Mouse (Mus musculus): ENCODE measurements around the gene Ankrd2. TPM values are rescaled to one million over a fixed set of nuclear protein-coding genes. Genes with fewer than 3 reads are reported as not detected.

Gene Ankrd2
- polyA plus RNA-seq, 1 experiment from 2014 or later: 1.9 TPM

GRCm38 (mm10) chr19:42000446-42000958 lies 35.3 kb upstream of the Ankrd2 start:
- Histone ChIP-seq H3K4me2 (replicated peaks) (no peak overlapping the region), H3K36me3 (no peaks in the 10 kb centered on the region), H3K9ac (no peak overlapping the region), H3K27ac (replicated peaks) (peak overlapping the region; percentile 86), H3K4me3 (replicated peaks) (no peak overlapping the region), H3K27me3 (no peaks in the 10 kb centered on the region), H3K4me1 (peaks cover 45% of the 10 kb centered on the region), H3K9me3 (replicated peaks) (no peaks in the 10 kb centered on the region)
- ATAC-seq (ENCODE audit: insufficient number of reproducible peaks, low FRiP score, low TSS enrichment, low read depth): peak; percentile 58
- WGBS: 12% methylated on average over 4 of the region's 4 CpGs

- H3K27me3 ChIP-seq: no peaks in the 10 kb centered on the region
- peak overlapping the region; percentile 86 for H3K27ac ChIP-seq (replicated peaks)
- H3K4me3 ChIP-seq (replicated peaks): no peak overlapping the region
- no peak overlapping the region for H3K9ac ChIP-seq
- H3K4me2 ChIP-seq (replicated peaks): no peak overlapping the region
- 83% methylated on average over 12 of the region's 12 CpGs for WGBS
- H3K9me3 ChIP-seq (replicated peaks): no peaks in the 10 kb centered on the region
- peaks cover 47% of the 10 kb centered on the region for H3K4me1 ChIP-seq
- 0 out of 2 replicates have a peak, but pooled peaks have one; percentile 11 for ATAC-seq (ENCODE audit: insufficient number of reproducible peaks, low FRiP score, low TSS enrichment, low read depth)
- no peaks in the 10 kb centered on the region for H3K36me3 ChIP-seq
Measured at GRCm38 (mm10) chr19:42001253-42001980, 34.4 kb upstream of the Ankrd2 start.

GRCm38 (mm10) chr19:42004258-42004657 lies 31.5 kb upstream of the Ankrd2 start:
- H3K4me2 ChIP-seq (replicated peaks): no peak overlapping the region
- WGBS: 79% methylated on average over 6 of the region's 6 CpGs
- no peak overlapping the region for H3K4me3 ChIP-seq (replicated peaks)
- H3K9ac ChIP-seq: no peak overlapping the region
- no peaks in the 10 kb centered on the region for H3K27me3 ChIP-seq
- H3K27ac ChIP-seq (replicated peaks): no peak overlapping the region
- H3K4me1 ChIP-seq: peaks cover 50% of the 10 kb centered on the region
- ATAC-seq (ENCODE audit: insufficient number of reproducible peaks, low FRiP score, low TSS enrichment, low read depth): no peak
- H3K9me3 ChIP-seq (replicated peaks): no peaks in the 10 kb centered on the region
- H3K36me3 ChIP-seq: no peaks in the 10 kb centered on the region

- no peak overlapping the region for H3K4me3 ChIP-seq (replicated peaks)
- WGBS: 62% methylated on average over 3 of the region's 3 CpGs
- H3K4me2 ChIP-seq (replicated peaks): no peak overlapping the region
- H3K9ac ChIP-seq: no peak overlapping the region
- H3K9me3 ChIP-seq (replicated peaks): no peaks in the 10 kb centered on the region
- no peak for ATAC-seq (ENCODE audit: insufficient number of reproducible peaks, low FRiP score, low TSS enrichment, low read depth)
- no peaks in the 10 kb centered on the region for H3K36me3 ChIP-seq
- peaks cover 41% of the 10 kb centered on the region for H3K4me1 ChIP-seq
- no peaks in the 10 kb centered on the region for H3K27me3 ChIP-seq
- no peak overlapping the region for H3K27ac ChIP-seq (replicated peaks)
Measured at GRCm38 (mm10) chr19:42005616-42006015, 30.2 kb upstream of the Ankrd2 start.

GRCm38 (mm10) chr19:42006568-42006967 lies 29.2 kb upstream of the Ankrd2 start:
- Histone ChIP-seq H3K4me3 (replicated peaks) (no peak overlapping the region), H3K36me3 (no peaks in the 10 kb centered on the region), H3K27ac (replicated peaks) (no peak overlapping the region), H3K4me1 (peaks cover 32% of the 10 kb centered on the region), H3K27me3 (no peaks in the 10 kb centered on the region), H3K9me3 (replicated peaks) (no peaks in the 10 kb centered on the region), H3K9ac (no peak overlapping the region), H3K4me2 (replicated peaks) (no peak overlapping the region)
- WGBS: 54% methylated on average over 8 of the region's 8 CpGs
- ATAC-seq (ENCODE audit: insufficient number of reproducible peaks, low FRiP score, low TSS enrichment, low read depth): no peak

GRCm38 (mm10) chr19:42008586-42008985 lies 27.2 kb upstream of the Ankrd2 start:
- no peak overlapping the region for H3K4me3 ChIP-seq (replicated peaks)
- H3K4me1 ChIP-seq: peaks cover 31% of the 10 kb centered on the region
- no peak overlapping the region for H3K9ac ChIP-seq
- H3K27ac ChIP-seq (replicated peaks): no peak overlapping the region; the same call in 1 of the 2 replicates
- no peaks in the 10 kb centered on the region for H3K27me3 ChIP-seq
- no peaks in the 10 kb centered on the region for H3K36me3 ChIP-seq
- H3K9me3 ChIP-seq (replicated peaks): no peaks in the 10 kb centered on the region
- no peak overlapping the region for H3K4me2 ChIP-seq (replicated peaks)
- 43% methylated on average over 3 of the region's 3 CpGs for WGBS
- no peak for ATAC-seq (ENCODE audit: insufficient number of reproducible peaks, low FRiP score, low TSS enrichment, low read depth)

- H3K9me3 ChIP-seq (replicated peaks): no peaks in the 10 kb centered on the region
- H3K4me3 ChIP-seq (replicated peaks): no peak overlapping the region
- no peak overlapping the region for H3K4me2 ChIP-seq (replicated peaks)
- peaks cover 36% of the 10 kb centered on the region for H3K4me1 ChIP-seq
- WGBS: 33% methylated on average over 7 of the region's 7 CpGs
- H3K9ac ChIP-seq: no peak overlapping the region
- no peaks in the 10 kb centered on the region for H3K36me3 ChIP-seq
- no peak for ATAC-seq (ENCODE audit: insufficient number of reproducible peaks, low FRiP score, low TSS enrichment, low read depth)
- H3K27me3 ChIP-seq: no peaks in the 10 kb centered on the region
- no peak overlapping the region; the same call in 1 of the 2 replicates for H3K27ac ChIP-seq (replicated peaks)
Measured at GRCm38 (mm10) chr19:42009067-42009466, 26.7 kb upstream of the Ankrd2 start.

GRCm38 (mm10) chr19:42010436-42010835 lies 25.4 kb upstream of the Ankrd2 start:
- WGBS: 76% methylated on average over 4 of the region's 4 CpGs
- Histone ChIP-seq H3K27ac (replicated peaks) (no peak overlapping the region), H3K9me3 (replicated peaks) (no peaks in the 10 kb centered on the region), H3K4me1 (peaks cover 39% of the 10 kb centered on the region), H3K36me3 (no peaks in the 10 kb centered on the region), H3K9ac (no peak overlapping the region), H3K27me3 (no peaks in the 10 kb centered on the region), H3K4me2 (replicated peaks) (no peak overlapping the region), H3K4me3 (replicated peaks) (no peak overlapping the region)
- ATAC-seq (ENCODE audit: insufficient number of reproducible peaks, low FRiP score, low TSS enrichment, low read depth): no peak

GRCm38 (mm10) chr19:42011123-42011522 lies 24.7 kb upstream of the Ankrd2 start:
- 70% methylated on average over 7 of the region's 7 CpGs for WGBS
- no peak overlapping the region for H3K9ac ChIP-seq
- no peak overlapping the region for H3K4me2 ChIP-seq (replicated peaks)
- H3K9me3 ChIP-seq (replicated peaks): no peaks in the 10 kb centered on the region
- H3K27ac ChIP-seq (replicated peaks): peak overlapping the region; percentile 28; the same call in 1 of the 2 replicates
- no peaks in the 10 kb centered on the region for H3K36me3 ChIP-seq
- no peaks in the 10 kb centered on the region for H3K27me3 ChIP-seq
- no peak overlapping the region for H3K4me3 ChIP-seq (replicated peaks)
- peak; percentile 45; the same call in 1 of the 2 replicates for ATAC-seq (ENCODE audit: insufficient number of reproducible peaks, low FRiP score, low TSS enrichment, low read depth)
- peaks cover 40% of the 10 kb centered on the region for H3K4me1 ChIP-seq

GRCm38 (mm10) chr19:42014231-42014825 lies 21.5 kb upstream of the Ankrd2 start:
- H3K4me3 ChIP-seq (replicated peaks): no peak overlapping the region
- no peak overlapping the region for H3K4me2 ChIP-seq (replicated peaks)
- H3K36me3 ChIP-seq: no peaks in the 10 kb centered on the region
- no peak overlapping the region for H3K9ac ChIP-seq
- no peak for ATAC-seq (ENCODE audit: insufficient number of reproducible peaks, low FRiP score, low TSS enrichment, low read depth)
- H3K27ac ChIP-seq (replicated peaks): peak overlapping the region; percentile 11; the same call in 1 of the 2 replicates
- H3K4me1 ChIP-seq: peaks cover 55% of the 10 kb centered on the region
- no peaks in the 10 kb centered on the region for H3K9me3 ChIP-seq (replicated peaks)
- no peaks in the 10 kb centered on the region for H3K27me3 ChIP-seq
- 74% methylated on average over 3 of the region's 3 CpGs for WGBS

GRCm38 (mm10) chr19:42015001-42015400 lies 20.8 kb upstream of the Ankrd2 start:
- Histone ChIP-seq H3K4me3 (replicated peaks) (no peak overlapping the region), H3K4me2 (replicated peaks) (no peak overlapping the region), H3K9me3 (replicated peaks) (no peaks in the 10 kb centered on the region), H3K36me3 (no peaks in the 10 kb centered on the region), H3K4me1 (peaks cover 59% of the 10 kb centered on the region), H3K9ac (no peak overlapping the region), H3K27ac (replicated peaks) (no peak overlapping the region), H3K27me3 (no peaks in the 10 kb centered on the region)
- no peak for ATAC-seq (ENCODE audit: insufficient number of reproducible peaks, low FRiP score, low TSS enrichment, low read depth)
- WGBS: 80% methylated on average over 6 of the region's 6 CpGs
